Mouse (Mus musculus): Measurements from ENCODE around the gene Marf1.
A peak's percentile ranks its signal among the peaks of the same experiment; 100 is the strongest.
"Not testable (repeated sequence)": the region's sequence is repeated elsewhere in the genome, so short reads cannot be mapped to it uniquely, and the experiment has no call there.

Gene Marf1

DNA sequence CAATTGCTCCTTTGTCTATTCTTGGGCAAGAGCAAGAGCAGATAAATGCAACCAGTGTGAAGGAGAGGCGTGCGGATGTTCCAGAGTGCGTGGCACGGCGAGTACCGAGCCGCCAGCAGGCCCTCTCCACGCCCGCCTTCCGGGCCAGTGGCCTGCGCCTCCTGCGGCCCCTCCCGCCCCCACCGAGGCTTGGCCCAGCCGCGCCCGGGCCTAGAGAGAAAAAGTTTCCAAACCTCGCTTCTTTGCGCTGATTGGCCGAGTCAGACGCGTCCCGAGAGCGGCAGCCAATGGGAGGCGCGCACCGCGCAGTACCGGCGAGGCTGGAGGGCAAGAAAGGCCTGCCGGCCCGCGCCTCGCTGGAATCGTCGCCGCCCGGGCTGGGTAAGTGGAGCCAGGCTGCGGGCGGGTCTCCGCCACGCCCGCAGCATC lies at the start of gene Marf1, which contains the start of gene Nde1:
TSS of gene Marf1 (minus strand) at position 364 of the 429 bp plus-strand sequence.
TSS of gene Nde1 (plus strand) at position 288 of the 429 bp plus-strand sequence.
- peak; percentile 94 for DNase-seq (ENCODE audit: low read depth, low spot score)

DNA sequence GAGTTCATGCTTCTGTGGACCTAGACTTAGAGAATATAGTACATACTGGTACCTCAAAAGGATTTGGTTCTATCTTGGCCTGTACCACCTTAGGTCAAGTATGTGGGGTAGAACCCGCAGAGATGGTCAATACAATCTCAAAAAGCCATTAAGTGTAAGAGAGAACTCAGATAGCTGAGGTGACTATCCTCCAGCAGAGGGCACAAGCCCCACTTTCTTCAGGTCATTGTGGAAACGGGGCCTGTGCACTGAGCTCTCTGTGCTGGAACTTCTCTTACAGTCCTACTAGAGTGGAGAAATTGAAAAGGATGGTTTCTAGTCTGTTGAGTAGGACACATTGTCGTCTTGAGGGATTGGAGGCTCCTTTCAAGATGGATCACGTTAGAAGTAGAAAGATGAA lies 35.6 kb upstream of the Marf1 start:
- no peak for DNase-seq (ENCODE audit: low read depth, low spot score)

DNA sequence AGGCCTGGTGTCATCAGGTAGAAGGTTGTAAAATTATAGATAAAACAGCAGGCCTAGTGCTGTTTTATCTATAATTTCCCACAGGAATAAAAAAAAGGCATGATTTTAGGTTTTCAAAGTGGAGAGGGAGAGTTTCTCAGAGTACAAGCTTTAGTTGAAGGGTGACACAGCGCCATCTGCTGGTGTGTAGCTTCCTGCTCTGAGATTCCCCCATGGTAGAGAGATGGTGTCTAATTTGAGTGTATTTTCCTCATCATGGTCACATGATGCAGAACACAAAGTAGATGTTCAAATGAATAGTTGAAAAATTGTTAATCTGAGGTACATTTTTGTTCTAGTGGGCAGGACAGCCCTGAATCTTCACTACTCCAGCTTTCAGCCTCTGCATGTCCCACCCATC lies 32.3 kb upstream of the Marf1 start:
- DNase-seq (ENCODE audit: low read depth, low spot score), result peak; percentile 79

DNA sequence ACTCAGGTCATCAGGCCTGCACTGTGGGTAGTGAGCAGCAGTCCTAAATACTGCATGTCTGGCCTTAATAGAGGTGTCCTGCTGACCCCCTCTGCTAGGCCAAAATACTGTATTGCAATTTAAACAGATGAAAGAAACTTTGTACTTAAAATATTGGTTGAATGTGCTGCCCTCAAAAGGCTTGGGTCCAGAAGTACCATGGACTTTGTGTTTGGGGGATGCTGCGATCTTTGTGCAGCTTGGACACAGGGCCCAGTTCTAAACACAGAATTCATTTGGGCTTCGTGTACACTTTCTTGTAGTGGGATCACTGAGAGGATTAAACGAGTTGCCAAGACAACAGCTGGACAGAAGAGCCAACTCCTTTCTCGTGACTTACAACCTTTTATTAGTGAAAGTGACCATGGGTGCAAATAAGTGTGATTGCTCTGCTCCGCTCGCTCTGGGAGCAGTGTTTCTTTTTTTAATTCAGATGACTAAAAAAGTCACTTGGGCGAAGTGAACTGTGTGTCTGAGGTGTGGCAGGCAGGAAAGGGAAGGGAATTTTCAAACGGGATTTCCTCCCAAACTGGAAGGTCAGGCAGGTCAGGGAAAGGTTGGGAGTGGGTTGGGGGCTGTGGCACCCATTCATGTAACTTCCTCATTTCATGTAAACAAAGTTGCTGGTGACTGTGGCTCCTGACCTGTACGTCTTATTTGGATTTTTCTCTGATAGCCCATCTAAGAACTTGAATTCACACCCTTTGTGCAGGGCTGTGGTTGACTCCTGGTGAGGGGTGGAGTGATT lies 31.2 kb upstream of the Marf1 start:
- DNase-seq (ENCODE audit: low read depth, low spot score), result peak; percentile 66

DNA sequence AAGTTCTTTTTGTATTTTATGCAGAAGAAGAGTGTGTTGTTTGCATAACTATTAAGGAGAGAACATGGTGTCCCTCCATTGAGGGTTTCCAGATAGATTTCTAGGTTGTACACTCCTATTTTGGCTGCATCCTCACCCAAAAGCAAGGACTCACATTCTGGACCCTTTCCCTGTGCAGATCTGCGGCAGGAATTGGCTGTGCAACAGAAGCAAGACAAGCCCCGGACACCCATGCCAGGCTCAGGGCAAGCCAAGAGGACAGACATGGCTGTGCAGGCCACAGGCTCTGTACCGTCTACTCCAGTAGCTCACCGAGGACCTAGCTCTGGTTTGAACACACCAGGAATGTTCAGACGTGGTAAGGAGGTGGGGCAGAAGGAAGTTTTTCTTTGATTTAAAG lies 22.4 kb upstream of the Marf1 start:
- DNase-seq (ENCODE audit: low read depth, low spot score), result no peak

DNA sequence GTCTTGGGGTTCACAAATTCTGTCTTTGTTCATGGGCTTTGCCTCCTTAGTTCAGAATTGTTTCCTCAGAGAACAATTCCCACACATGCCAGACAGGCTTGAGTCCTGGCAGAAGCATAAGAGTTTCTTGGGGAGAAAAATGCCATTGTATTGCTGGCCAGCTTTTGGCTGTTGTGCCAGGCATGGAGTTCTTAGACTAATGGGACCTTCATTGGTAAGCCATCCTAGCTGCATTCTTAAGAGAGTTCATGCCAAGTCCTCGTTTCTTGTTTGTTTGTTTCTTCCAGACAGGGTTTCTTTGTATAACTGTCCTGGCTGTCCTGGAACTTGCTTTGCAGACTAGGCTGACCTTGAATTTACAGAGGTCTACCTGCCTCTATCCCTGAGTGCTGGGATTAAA lies 20.7 kb upstream of the Marf1 start:
- no peak for DNase-seq (ENCODE audit: low read depth, low spot score)

DNA sequence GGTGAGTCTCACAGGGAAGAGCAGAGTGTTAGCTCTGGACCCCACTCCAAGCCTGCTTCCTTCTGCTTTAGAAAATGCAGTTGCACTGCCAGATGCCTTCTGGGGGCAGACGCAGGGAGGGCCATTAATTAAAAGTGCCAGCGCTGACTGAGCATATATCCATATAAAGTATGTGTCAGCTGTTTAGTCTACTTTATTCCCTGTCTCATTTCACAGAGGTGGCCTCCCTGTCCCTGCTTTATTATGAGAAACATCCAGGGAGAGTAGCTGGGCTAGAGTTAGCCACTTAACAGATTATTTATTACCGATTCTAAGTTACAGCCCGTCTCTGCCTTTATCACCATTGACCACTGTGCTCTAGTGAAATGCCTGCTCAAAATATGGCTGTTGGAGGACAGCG lies 19.2 kb upstream of the Marf1 start:
- no peak for DNase-seq (ENCODE audit: low read depth, low spot score)

DNA sequence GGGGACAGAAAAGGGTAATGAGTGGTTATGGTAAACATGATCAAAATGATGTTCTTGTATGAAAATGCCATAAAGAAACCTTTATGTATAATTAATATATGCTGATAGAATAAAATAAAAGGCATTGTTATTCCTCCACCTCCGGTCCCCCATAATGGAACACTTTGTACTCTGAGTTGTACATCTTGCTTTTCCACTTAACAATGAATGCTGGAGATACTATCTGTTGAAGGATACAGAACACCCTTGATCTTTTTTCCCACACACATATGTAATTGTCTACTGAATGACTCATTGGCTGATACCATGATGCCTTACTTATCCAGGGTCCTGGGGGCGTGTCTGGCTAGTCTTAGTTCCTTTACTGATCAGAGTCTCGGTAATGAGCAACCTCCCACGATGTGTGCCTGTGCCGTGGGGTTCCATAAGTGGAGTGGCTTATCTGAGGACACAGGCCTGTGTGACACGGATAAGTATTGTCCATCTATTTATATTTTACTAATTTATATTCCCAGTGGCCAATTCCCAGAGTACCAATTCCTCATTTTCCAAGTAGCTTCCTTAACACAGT lies 17.1 kb upstream of the Marf1 start:
- no peak for DNase-seq (ENCODE audit: low read depth, low spot score)

DNA sequence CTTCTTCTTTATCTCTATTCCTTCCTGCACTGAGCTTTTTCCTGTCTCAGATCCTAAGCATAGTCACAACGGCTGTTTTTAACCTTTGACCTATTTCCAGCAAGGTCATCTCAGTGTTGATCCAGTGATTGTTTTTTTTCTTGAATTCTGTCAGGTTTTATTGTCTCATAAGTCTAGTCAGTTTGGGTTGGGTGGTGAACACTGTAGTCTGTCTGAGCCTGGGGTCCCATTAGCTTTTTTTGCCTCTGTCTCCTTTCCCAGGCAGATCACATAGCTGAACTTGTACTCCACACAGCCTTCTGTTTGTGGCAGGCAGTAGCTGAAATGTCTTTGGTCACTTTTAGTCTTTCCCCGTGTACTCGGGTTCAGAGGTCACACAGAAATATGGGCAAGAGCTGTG lies 14.9 kb upstream of the Marf1 start:
- no peak for DNase-seq (ENCODE audit: low read depth, low spot score)

DNA sequence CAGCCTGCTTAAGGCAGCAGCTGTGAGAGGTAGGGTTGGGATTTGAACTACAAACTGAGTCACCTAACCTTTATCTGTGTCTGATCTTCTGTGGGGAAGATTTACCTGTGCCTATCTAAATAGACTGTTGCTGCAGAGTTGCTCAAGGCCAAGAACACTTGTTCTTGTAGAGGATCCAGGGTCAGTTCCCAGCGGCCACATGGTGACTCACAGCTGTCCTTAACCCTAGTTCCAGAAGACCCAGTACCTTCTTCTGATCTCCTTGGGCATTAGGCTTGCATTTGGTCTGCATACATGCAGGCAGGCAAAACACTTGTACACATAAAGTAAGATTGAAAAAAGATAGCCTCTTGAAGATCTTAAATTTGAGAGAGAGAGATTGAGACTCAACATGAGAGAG lies 6.6 kb upstream of the Marf1 start:
- no peak for DNase-seq (ENCODE audit: low read depth, low spot score)

DNA sequence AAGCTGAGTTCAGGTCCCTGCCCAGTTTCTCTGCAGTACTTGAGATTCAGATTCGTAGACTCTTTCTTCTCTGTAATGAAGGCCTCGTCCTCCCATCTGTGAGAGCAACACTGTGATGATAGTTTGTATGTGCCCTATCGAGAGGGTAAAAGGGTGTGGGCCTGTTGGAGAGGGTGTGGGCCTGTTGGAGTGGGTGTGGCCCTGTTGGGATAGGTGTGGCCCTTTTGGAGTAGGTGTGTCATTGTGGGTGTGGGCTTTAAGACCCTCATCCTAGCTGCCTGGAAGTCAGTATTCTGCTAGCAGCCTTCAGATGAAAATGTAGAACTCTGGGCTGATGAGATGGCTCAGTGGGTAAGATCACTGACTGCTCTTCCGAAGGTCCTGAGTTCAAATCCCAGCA lies 3.3 kb upstream of the Marf1 start:
- DNase-seq (ENCODE audit: low read depth, low spot score), result peak; percentile 41

DNA sequence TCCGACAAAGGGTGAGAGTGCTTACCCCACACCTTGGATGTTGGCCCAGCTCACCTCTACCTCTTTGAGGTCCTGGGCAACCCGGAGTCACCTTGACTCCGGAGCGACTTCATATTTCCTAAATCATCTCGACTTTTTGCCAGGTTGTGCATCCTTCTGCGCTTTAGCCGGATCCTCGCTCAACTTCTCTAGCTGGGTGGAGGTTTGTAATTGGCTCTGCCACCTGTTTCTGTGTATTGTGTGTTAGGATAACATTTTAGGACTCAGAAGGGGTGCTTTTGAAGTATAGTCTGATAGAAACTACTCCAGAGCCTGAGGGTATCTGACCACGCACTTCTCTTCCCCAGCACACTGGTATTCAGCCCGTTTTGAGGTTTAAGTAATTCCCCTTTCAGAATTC lies 580 bp upstream of the Marf1 start:
- no peak for DNase-seq (ENCODE audit: low read depth, low spot score)

DNA sequence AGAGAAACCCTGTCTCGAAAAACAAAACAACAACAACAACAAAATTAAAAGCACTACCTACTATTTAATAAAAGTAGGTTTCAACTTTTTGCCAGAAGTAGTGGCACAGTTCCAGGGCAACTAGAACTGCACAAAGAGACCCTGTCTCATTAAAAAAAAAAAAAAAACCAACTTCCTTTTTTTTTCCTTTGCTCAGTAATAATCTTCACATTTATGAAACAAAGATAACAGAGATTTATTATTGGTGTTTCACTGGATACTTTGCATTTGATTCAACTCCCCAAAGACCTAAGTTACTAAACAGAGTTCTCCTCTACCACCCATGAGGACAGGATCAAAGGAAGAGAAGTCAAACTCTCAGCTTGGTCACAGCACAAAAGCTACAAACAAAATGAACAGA lies 2.2 kb downstream of the Marf1 start:
- no peak for DNase-seq (ENCODE audit: low read depth, low spot score)

DNA sequence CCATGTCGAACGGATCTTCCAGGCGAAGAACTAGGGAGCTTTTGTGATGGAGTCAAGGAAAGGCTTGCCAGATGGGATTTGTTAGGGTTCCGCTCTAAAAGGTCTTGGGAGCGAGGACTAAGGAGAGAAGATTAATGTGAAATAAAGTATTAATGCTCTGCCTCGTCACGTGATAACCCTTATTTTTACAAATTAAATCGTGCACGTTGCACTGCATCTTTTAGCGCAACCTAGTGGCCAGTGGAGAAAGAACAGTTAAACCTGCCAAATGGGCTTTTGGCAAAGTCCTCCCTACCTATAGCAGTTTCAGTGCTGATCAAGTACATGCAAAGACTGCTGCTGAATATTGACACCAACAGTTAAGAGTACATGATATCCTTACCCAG lies 3.4 kb downstream of the Marf1 start:
- peak; percentile 81 for DNase-seq (ENCODE audit: low read depth, low spot score)

DNA sequence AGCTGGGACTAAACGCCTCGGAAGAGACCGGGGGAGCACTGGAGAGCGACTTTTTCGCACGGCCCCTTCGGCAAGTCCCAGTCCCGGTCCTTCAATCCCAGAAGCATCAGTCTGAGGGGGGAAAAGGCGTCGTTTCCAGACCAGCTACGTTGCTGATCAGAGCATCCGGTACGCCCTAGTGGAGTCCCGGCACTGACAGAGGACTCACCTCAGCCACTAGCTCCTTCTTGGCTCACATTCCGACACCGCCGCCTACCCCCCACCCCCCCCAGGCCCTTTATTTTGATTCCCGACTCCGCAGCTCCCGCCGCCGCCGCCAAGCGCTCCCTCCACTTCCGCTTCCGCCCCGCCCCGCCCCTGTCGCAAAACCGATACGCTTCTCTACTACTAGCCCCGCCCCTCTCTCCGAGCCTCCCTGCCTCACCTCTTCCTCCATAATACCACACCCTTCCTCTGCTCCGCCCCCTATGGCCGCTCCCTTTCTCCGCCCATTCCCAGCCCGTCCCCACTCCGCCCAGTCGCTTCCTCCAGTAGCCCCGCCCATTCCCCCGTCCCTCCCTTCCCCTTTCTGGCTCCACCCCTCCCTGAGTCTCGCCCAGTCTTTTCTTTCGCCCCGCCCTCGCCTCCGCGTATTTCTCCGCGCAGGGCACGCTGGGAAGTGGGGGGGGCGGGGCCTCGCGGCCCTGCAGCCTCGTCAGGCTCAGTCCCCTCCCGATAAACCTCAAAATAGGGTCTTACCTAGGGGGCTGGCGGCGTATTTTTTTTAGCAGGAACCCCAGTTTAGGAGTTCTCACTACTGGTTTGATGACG lies 4.0 kb downstream of the Marf1 start:
- peak; percentile 99 for DNase-seq (ENCODE audit: low read depth, low spot score)

DNA sequence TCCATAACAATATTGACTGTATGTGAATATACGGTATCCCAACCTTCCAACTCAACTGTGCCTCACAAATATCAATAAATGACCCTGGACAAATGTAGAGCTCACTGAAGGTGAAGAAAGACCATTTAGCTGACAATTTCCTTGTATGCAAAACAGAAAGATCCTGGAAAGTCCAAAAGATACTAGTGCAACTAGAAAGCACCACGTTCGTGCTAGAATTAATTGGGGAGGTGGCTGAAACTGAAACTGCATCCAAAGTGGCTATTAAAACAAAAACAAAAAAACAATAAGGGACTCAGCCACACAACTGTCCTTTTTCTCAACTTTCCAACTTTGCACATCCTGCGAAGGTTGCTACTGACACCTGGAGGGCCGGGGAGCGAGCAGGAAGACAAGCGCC lies 4.6 kb downstream of the Marf1 start:
- DNase-seq (ENCODE audit: low read depth, low spot score), result no peak

DNA sequence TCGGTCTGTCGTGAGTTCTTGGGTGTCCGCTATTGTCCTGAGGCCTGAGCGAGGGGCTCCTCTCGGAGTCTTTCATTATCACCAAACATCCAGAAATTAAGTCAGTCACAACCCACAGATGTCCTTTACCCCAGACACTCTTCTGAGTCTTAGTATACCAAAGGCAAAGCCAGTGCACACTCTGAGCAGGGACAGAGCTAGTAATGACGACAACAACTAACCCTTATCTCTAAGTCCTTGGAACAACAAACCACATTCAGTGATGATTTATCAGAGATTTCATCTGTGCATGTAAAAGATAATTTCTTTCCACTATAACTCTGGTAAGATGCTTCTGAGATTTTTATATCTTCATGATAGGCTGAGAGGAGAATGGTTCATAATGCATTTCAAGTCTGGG lies 6.8 kb downstream of the Marf1 start:
- no peak for DNase-seq (ENCODE audit: low read depth, low spot score)

DNA sequence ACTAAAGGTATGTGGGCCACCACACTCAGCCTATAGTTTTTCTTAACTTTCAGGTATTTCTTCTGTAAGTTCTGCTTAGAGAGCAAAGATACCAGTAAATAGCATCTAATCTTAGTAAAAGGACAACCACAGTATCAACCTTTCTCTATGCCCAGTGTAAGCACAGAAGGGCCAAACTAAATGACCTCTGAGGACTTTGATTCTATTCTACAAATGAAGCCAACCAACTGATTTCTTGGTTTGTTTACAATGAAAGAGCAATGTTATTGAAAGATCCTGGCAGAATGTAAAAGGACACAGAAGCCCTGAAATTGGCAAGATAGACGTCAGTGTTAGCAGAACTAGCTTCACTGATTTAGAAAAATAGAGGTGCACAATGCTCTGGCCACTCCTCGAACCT lies 7.5 kb downstream of the Marf1 start:
- DNase-seq (ENCODE audit: low read depth, low spot score), result not testable (repeated sequence)

DNA sequence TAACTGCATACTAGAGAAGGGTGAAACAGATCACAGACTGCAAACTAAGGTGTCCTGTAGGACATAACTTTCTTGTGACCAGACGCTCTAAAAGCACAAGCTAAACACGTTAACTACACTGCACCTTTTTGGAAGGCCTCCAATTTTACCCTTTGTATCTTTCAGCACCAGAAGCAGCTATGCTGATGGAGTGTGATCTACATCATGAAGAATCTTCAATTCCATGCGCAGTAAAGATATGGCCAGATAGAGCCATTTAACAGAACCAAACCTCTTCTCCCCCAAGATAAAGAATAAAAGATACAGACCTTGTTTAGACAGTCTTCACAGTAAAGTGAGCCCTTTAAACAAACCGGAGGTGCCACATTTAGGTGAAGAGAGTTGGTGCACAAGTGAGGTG lies 11.4 kb downstream of the Marf1 start:
- DNase-seq (ENCODE audit: low read depth, low spot score), result no peak

DNA sequence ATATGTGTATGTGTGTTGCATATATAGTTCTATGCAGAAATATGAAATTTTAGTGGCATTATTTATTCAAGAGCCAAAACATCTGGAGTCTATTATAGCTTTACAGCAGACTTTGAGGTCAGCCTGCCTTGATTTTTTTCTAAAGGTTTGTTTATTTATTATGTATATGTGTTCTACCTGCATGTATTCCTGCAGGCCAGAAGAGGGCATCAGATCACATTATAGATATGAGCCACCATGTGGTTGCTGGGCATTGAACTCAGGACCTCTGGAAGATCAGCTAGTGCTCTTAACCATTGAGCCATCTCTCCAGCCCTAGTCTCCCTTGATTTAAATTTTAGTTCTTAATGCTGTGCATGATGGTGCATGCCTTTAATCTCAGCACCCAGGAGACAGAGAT lies 15.4 kb downstream of the Marf1 start:
- peak; percentile 21 for DNase-seq (ENCODE audit: low read depth, low spot score)

DNA sequence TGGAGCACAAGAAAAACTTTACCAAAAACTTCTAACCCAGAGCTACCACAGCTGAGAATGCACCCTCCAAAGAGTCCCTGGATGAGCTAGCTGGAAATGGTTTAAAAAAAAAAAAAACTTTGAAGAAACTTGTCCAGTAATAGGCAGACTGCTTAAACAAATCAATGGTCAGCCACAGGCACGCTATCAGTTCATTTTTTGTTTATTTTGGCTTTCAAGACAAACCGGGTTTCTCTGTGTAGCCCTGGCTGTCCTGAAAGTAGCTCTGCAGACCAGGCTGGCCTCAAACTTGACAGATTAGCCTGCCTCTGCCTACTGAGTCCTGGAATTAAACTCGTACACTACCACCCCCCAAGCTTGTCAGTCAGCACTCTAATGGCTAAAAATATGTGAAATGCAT lies 19.9 kb downstream of the Marf1 start:
- no peak for DNase-seq (ENCODE audit: low read depth, low spot score)

DNA sequence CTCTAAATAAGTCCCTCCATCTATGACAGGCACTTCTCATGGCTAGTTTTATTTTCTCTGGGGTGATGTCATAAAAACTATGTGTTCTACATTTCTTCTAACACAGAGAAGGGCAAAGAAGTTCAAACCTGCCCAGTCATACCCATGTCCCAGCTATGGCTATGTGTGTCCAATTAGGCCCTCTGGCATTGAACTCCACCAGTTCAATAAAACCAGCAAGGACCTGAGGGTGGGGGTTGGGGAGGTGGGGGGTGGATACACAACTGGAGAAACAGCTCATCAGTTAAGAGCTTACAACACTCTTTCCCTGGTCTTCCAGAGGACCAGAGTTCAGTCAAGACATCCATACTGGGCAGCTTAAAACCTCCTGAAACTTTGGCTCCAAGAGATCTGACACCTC lies 24.0 kb downstream of the Marf1 start:
- no peak for DNase-seq (ENCODE audit: low read depth, low spot score)
